Mouse (Mus musculus): ENCODE results near the gene Gpr137. TPM values are rescaled to one million over a fixed set of nuclear protein-coding genes. Genes with fewer than 3 reads are reported as not detected.

Gpr137 gene
- polyA plus RNA-seq, 1 experiment from 2014 or later: 10.2 TPM

DNA sequence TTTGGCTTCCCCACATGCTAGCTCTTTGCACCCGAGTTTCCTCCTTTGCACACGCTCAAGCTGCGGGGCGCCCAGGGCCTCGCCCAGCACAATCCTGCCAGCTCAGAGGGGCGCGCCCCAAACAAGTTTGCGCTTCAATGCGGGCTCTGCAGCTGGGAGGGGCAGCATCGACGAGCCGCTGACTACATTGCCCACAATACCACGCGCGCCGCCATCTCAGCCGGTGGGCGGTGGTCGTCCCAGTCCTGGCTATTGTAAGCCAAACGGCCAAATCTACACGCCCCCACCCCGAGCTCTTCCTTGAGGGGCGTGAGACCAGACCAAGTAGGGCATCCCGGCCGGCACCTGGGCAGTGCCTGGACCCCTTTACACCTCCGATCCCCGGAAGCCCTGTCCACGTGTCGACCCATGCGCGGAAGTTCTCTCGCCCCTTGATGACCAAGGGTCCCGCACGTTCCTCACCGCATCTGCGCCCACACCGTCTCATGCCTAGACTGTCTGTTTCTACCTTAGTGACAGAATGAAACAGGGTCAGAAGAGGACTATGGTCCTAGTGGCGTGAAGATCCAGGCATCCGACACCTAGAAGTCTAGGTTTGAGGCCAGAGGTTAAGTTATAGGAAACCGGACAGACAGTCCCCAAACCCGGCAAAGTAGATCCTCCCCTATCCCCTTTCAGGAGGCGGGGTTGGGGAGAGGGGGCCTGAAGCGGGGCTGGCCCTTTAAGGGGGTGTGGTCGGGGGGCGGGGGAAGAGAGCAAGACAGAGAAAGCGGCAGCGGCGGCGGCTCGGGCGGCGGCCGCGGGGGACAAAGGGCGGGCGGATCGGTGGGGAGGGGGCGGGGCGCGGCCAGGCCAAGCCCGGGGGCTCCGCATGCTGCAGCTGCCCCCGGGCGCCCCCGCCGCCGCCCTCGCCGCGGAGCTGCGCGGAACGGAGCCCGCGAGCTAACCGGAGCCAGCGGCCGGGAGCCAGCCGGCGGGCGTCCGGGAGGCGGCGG is 32.2 kb upstream of the Gpr137 start, which contains the start of gene Ppp1r14b:
TSS of gene Ppp1r14b (plus strand) at position 758 of the 995 bp plus-strand sequence.
- H3K36me3 ChIP-seq (replicated peaks; ENCODE audit: insufficient read depth, low read length): peaks cover 7% of the 10 kb centered on the region
- H3K27me3 ChIP-seq (ENCODE audit: insufficient read depth, low read length): no peaks in the 10 kb centered on the region
- peaks cover 47% of the 10 kb centered on the region for H3K4me1 ChIP-seq (ENCODE audit: insufficient read depth)
- TF ChIP-seq CTCF (IDR thresholded peaks at IDR 0.05; ENCODE audit: low read depth) (no peak), EP300 (IDR thresholded peaks at IDR 0.05; ENCODE audit: low read depth) (no peak)
- no peaks in the 10 kb centered on the region for H3K9me3 ChIP-seq (ENCODE audit: low read length)
- 1% methylated on average over 63 of the region's 84 CpGs for WGBS (ENCODE audit: insufficient replicate concordance)
- peak within 1 kb of the TSS; percentile 88 for H3K27ac ChIP-seq (ENCODE audit: low read depth)
- H3K9ac ChIP-seq (replicated peaks): peak within 1 kb of the TSS; percentile 74
- DNase-seq: peak; percentile 88
- H3K4me2 ChIP-seq (ENCODE audit: low read depth, low read length): peak within 1 kb of the TSS; percentile 98
- ATAC-seq: peak; percentile 62
- H3K4me3 ChIP-seq (ENCODE audit: low read depth, low read length): peak within 1 kb of the TSS; percentile 65

DNA sequence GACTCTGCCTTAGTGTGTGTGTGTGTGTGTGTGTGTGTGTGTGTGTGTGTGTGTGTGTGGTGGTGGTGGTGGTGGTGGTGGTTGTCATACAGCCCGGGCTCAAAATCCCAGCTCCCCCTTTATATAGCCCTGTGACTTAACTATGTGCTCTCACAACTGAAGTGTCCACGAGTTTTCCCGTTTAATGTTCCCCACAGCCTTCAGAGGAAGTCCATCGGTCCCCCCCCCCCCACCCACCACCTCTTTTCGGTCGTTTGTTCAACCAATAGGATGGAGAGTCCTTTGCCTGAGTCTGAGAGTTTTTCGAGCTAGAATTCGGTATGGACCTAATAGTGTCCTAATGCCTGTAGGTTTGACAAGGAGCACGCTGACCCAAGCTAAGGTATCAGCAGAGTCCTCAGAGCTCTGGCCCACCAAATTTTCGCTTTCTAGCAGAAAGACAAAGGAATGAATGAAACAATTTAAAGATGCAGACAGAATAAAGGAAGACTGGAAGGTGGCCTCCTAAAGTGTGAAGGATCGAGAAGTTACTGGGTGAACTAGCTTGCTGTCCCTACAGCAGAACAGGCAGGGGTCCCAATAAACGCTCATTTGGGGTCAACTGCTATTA is 31.4 kb upstream of the Gpr137 start:
- H3K27ac ChIP-seq (ENCODE audit: low read depth): 0 out of 2 replicates have a peak overlapping the region, but pooled peaks have one; percentile 3
- H3K27me3 ChIP-seq (ENCODE audit: insufficient read depth, low read length): no peaks in the 10 kb centered on the region
- H3K9ac ChIP-seq (replicated peaks): peak overlapping the region; percentile 74; the same call in 1 of the 2 replicates
- TF ChIP-seq EP300 (IDR thresholded peaks at IDR 0.05; ENCODE audit: low read depth) (no peak), CTCF (IDR thresholded peaks at IDR 0.05; ENCODE audit: low read depth) (no peak)
- H3K4me2 ChIP-seq (ENCODE audit: low read depth, low read length): peak overlapping the region; percentile 98
- peak overlapping the region; percentile 65 for H3K4me3 ChIP-seq (ENCODE audit: low read depth, low read length)
- DNase-seq: no peak
- no peak for ATAC-seq
- peaks cover 46% of the 10 kb centered on the region for H3K4me1 ChIP-seq (ENCODE audit: insufficient read depth)
- no peaks in the 10 kb centered on the region for H3K9me3 ChIP-seq (ENCODE audit: low read length)
- H3K36me3 ChIP-seq (replicated peaks; ENCODE audit: insufficient read depth, low read length): peaks cover 7% of the 10 kb centered on the region
- 25% methylated on average over 12 of the region's 12 CpGs for WGBS (ENCODE audit: insufficient replicate concordance)

DNA sequence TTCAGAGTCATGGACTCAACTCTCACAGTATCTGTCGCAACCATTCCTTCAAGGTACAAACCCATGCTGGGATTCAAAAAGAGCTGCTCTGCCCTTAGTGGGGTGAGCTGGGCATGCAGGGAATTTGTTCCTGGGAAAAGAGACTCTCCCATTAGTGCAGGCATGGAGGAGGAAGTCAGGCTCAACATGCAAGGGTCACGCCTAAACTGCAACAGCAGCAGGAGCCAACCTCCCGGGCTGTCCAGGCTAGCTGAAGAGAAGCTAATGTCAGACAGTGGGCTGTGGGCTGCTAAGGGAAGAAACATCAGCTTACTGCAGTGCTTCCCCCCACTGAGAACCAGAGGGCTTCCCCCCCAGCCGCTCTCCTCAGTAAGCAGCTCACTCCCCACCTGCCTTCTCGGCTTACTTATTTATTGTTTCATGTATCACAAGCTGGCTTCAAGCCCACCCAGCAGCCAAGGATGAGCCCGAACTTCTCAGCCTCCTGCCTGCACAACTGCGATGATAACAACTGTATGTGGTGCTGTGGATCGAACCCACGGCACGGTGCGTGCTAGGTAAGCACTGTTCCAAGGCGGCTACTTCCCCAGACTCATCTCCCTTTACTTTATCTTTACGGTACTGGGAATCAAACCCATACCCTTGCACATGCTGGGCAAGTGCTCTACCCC is 30.1 kb upstream of the Gpr137 start:
- H3K27ac ChIP-seq (ENCODE audit: low read depth): no peak overlapping the region
- no peak for DNase-seq
- TF ChIP-seq CTCF (IDR thresholded peaks at IDR 0.05; ENCODE audit: low read depth) (no peak), EP300 (IDR thresholded peaks at IDR 0.05; ENCODE audit: low read depth) (no peak)
- H3K4me2 ChIP-seq (ENCODE audit: low read depth, low read length): no peak overlapping the region
- H3K4me1 ChIP-seq (ENCODE audit: insufficient read depth): peaks cover 46% of the 10 kb centered on the region
- H3K9ac ChIP-seq (replicated peaks): no peak overlapping the region
- H3K4me3 ChIP-seq (ENCODE audit: low read depth, low read length): no peak overlapping the region
- H3K9me3 ChIP-seq (ENCODE audit: low read length): no peaks in the 10 kb centered on the region
- H3K36me3 ChIP-seq (replicated peaks; ENCODE audit: insufficient read depth, low read length): peaks cover 2% of the 10 kb centered on the region
- 77% methylated on average over 13 of the region's 13 CpGs for WGBS (ENCODE audit: insufficient replicate concordance)
- no peak for ATAC-seq
- H3K27me3 ChIP-seq (ENCODE audit: insufficient read depth, low read length): no peaks in the 10 kb centered on the region

DNA sequence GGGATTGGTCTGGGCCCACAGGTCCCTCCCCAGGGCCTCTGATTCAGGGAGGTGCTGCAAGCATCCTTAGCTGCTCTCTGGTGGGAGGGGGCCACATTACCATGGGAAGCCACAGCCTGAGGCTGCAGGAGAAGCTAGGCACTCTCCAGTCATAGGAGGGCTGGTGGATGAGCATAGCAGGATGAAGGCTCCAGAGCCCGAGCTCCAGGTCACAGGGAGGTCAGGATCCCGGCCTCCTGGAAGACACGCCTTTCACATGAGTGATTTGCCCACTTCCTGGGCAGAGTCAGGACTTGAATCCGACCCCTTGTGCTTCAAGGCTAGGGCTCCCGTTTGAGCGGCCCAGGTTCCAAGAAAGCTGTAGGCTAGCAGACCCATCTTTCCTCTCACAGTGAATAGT is 29.4 kb upstream of the Gpr137 start:
- H3K27me3 ChIP-seq (ENCODE audit: insufficient read depth, low read length): no peaks in the 10 kb centered on the region
- 60% methylated on average over 6 of the region's 6 CpGs for WGBS (ENCODE audit: insufficient replicate concordance)
- peaks cover 43% of the 10 kb centered on the region for H3K4me1 ChIP-seq (ENCODE audit: insufficient read depth)
- H3K4me2 ChIP-seq (ENCODE audit: low read depth, low read length): no peak overlapping the region
- no peak overlapping the region for H3K9ac ChIP-seq (replicated peaks)
- TF ChIP-seq EP300 (IDR thresholded peaks at IDR 0.05; ENCODE audit: low read depth) (no peak), CTCF (IDR thresholded peaks at IDR 0.05; ENCODE audit: low read depth) (no peak)
- H3K4me3 ChIP-seq (ENCODE audit: low read depth, low read length): no peak overlapping the region
- no peaks in the 10 kb centered on the region for H3K36me3 ChIP-seq (replicated peaks; ENCODE audit: insufficient read depth, low read length)
- DNase-seq: no peak
- no peak for ATAC-seq
- H3K27ac ChIP-seq (ENCODE audit: low read depth): no peak overlapping the region
- H3K9me3 ChIP-seq (ENCODE audit: low read length): no peaks in the 10 kb centered on the region

DNA sequence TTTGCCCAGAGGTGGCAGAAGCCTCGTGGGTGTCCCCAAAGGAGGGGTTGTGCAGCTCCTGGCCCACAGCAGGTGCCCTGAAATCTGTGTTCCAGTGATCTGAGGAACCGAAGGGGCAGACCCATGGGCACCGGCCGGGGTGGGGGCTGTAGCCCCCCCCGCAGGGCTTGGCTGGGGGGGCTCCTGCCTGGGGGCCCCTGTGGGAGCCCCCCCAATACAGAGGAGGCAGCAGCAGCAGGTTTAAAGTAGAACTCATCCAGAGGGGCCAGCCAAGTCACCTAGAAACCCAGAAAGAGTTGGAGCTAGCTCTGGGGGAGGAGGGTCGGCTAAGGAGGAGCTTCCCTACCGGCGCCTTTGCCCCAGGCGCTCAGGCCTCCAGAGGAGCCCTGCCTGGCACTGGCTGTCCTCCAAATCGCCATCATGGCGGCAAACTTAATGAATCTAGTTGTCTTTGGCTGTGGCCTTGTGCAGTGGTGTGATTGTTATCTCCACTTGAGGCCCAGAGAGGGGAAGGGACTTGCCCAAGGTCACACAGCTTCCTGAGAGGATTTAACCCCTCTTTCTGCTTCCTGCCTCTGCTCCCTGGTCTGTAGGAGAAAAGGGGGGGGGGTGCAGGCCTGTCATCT is 28.3 kb upstream of the Gpr137 start:
- TF ChIP-seq CTCF (IDR thresholded peaks at IDR 0.05; ENCODE audit: low read depth): no peak
- no peak for TF ChIP-seq EP300 (IDR thresholded peaks at IDR 0.05; ENCODE audit: low read depth)
- no peaks in the 10 kb centered on the region for H3K27me3 ChIP-seq (ENCODE audit: insufficient read depth, low read length)
- no peak overlapping the region; the same call in 1 of the 2 replicates for H3K9ac ChIP-seq (replicated peaks)
- ATAC-seq (no peak), DNase-seq (no peak)
- H3K9me3 ChIP-seq (ENCODE audit: low read length): no peaks in the 10 kb centered on the region
- no peak overlapping the region for H3K27ac ChIP-seq (ENCODE audit: low read depth)
- H3K4me1 ChIP-seq (ENCODE audit: insufficient read depth): peaks cover 32% of the 10 kb centered on the region
- 0 out of 2 replicates have a peak, but pooled peaks cover 5% of the 10 kb centered on the region for H3K36me3 ChIP-seq (replicated peaks; ENCODE audit: insufficient read depth, low read length)
- H3K4me3 ChIP-seq (ENCODE audit: low read depth, low read length): no peak overlapping the region
- peak overlapping the region; percentile 80 for H3K4me2 ChIP-seq (ENCODE audit: low read depth, low read length)
- WGBS (ENCODE audit: insufficient replicate concordance): 32% methylated on average over 11 of the region's 11 CpGs
